Mouse (Mus musculus) adipose tissue, adult 10 weeks (tissue): Measurements from ENCODE around the gene Apold1. TPM values are rescaled to one million over a fixed set of nuclear protein-coding genes. Genes with fewer than 3 reads are reported as not detected.

Experiments
- polyA plus RNA-seq: library from polyadenylated mRNA; stranded (reverse); fragments of 350-450 nt; fragmentation: Illumina TruSeq; extraction: RNeasy Lipid Tissue Mini Kit (QIAGEN cat#74804); gene quantifications from one replicate; pipeline ENCODE4 v1.2.3, GENCODE M21; 2014; ENCODE audit warnings: low read depth, low replicate concordance

Apold1 gene
- 3.3 TPM for polyA plus RNA-seq

DNA sequence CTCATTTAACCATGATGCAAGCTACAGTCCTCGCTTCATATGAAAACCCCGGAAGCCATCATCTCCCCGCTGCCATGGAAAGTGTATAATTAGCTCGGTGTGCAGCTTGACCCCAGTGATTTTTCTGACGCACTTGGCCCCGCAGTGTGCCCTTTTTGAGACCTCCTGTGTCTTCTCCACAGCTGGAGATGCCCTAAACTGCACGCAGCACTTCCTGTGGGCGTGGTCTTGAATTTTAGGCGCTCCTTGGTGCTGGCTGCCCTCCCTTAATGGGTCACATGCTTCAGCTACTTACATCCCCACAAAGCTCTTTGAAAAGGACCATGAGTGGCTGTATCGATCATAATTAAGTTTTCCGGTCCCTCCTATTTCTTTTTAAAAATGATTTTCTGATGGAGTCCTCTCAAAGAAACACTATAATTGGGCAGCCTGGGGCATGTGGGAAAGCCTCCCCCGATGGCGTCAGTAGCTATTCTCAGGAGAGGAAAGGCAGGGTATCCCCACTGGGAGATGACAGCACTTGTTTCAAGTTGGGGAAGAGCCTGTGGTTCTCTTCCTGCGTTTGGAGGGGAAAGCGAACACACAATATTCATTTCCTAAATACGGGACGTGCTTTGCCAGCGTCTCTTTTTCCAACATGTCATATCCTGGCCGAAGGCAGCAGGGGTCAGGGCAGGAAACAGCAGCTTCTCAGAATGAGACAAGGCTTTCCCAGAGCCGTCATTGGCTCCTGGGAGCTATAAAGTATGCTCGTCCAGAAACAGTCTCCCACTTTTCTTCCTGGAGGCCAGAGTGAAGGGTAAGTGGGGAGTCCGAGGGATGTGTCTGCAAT, at the start of gene Apold1:
Gene Apold1, plus strand, starts transcription at position 488 of the 832 bp plus-strand sequence.

DNA sequence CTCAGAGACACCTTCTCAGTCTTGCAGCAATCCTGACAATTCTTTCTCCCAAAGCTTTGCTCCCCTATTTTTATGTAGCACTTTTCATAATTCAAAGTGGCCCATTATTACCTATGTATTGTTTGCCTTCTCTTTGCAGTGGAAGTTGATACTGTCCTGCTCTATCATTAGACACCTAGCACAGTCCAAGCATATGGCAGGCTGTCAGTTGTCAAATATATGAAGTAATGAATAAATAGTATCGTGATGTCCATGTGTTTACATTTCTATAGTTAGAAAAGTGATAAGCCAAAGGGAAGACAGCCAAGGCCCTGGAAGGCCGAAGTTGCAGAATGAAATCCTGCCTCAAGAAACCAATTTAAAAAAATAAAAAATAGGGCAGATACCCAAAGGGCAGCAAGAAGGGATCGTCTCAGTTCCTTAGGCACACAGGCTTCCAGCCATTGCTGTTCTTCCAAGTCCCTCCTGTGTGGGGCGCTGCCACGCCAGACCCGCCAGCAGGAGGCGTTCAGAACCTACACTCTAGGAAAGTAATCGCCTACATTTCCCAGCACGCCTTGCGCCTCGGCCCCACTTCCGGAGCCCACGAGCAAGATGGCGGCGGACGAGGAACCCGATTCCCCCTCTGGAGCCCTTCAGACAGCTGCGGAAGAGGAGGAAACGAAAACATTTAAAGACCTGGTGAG, 29.7 kb downstream of the Apold1 start, which contains the start of gene Ddx47:
Gene Ddx47, plus strand, starts transcription at position 565 of the 686 bp plus-strand sequence.

Other genes with a start within 250 kb of the Apold1 start
- gene Dusp16, start 189.1 kb upstream of the Apold1 start, polyA plus RNA-seq: 14.2 TPM
- 20.8 TPM for gene Crebl2, start 151.6 kb upstream of the Apold1 start, polyA plus RNA-seq
- gene Gpr19, start 83.1 kb upstream of the Apold1 start, polyA plus RNA-seq: 7.4 TPM
- 33.7 TPM for gene Cdkn1b, start 61.3 kb upstream of the Apold1 start, polyA plus RNA-seq
- gene Ddx47, start 29.9 kb downstream of the Apold1 start, polyA plus RNA-seq: 43.3 TPM
- 6.2 TPM for gene Gprc5a, start 83.9 kb downstream of the Apold1 start, polyA plus RNA-seq
- not detected for gene Gprc5d, start 136.6 kb downstream of the Apold1 start, polyA plus RNA-seq
- 16.9 TPM for gene Fam234b, start 216.3 kb downstream of the Apold1 start, polyA plus RNA-seq
- gene Hebp1, start 216.3 kb downstream of the Apold1 start, polyA plus RNA-seq: 94.0 TPM